8 mouse cellular contexts compared by ENCODE assay signal in the genomic region with DNA sequence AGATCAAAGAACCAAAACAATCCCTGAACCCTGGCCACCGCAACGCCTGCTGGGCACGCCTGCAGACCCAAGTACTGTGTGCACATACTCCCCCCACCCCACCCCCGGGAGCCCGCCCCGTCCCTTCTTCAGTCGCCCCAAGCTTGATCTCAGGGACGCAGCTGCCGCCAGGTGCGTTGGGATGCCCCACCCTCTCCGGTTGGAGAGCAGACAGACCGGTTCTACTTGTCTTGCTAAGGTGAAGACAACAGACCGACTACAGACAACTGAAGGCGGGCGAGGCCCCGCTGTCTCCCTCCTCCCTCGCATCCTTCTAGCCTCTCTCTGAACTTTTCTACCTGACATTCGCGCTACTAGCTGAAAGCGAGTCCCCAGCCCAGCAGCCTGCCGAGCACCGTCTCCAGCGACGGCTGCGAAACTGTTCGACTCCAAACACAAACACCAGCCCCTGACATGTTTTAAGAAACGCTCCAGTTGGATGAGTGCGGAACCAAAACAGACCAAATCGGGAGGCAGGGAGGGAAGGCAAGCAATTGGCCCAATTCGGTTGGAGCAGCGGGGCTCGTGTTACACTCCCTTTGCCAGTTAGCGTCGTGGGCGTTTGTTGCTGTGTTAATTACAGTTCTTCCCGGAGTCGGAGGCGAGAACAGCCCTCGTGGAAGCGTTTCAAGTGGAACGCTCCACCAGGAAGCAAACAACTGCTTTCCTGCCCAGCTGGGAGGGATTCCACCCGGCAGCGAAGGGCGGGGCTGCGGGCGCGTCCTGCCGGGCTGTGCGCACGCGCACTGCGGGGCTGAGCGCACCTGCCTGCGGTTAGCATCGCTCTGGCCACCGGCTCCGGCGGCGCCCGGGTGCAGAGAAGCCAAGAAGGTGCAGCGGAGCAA. TPM values are rescaled to one million over a fixed set of nuclear protein-coding genes. Genes with fewer than 3 reads are reported as not detected.
DNase-seq lines count a peak whose midpoint lies in the region; ATAC-seq and TF ChIP-seq lines count a peak whose summit lies in the region.

No protein-coding gene starts in this region.

- no peak for TF ChIP-seq CTCF in hindbrain, postnatal 0 days (IDR thresholded peaks at IDR 0.05; ENCODE audit: low read depth)
- no peak for TF ChIP-seq CTCF in left cerebral cortex, adult 2 months (IDR thresholded peaks at IDR 0.05)

- H3K4me3 ChIP-seq in hindbrain, postnatal 0 days (ENCODE audit: low read length): peak overlapping the region; percentile 51
- peak overlapping the region; percentile 56 for H3K4me3 ChIP-seq in left cerebral cortex, adult 2 months
- peak overlapping the region; percentile 67 for H3K4me3 ChIP-seq in macrophage (ENCODE audit: inconsistent target)

- intact Hi-C loops in left cerebral cortex, adult 2 months (cut with DNase I): loop anchor here (1.0 kb wide), 2 partner anchors 57 to 124 kb away; no protein-coding TSS in a partner anchor

- no peaks in the 10 kb centered on the region for H3K36me3 ChIP-seq in hindbrain, postnatal 0 days (ENCODE audit: insufficient read depth, low read length)
- H3K36me3 ChIP-seq in macrophage (ENCODE audit: inconsistent target): no peaks in the 10 kb centered on the region

- peak overlapping the region; percentile 64 for H3K4me2 ChIP-seq in hindbrain, postnatal 0 days (ENCODE audit: low read depth, low read length)

- no peaks in the 10 kb centered on the region for H3K27me3 ChIP-seq in hindbrain, postnatal 0 days (ENCODE audit: insufficient read depth, low read length)

- no peak overlapping the region for H3K27ac ChIP-seq in hindbrain, postnatal 0 days
- H3K27ac ChIP-seq in left cerebral cortex, adult 2 months: no peak overlapping the region; the same call in 1 of the 2 replicates
- no peak overlapping the region for H3K27ac ChIP-seq in macrophage

- H3K9ac ChIP-seq in hindbrain, postnatal 0 days (replicated peaks; ENCODE audit: low read length): peak overlapping the region; percentile 39

- H3K79me2 ChIP-seq in macrophage (ENCODE audit: inconsistent target): no peaks in the 10 kb centered on the region

- DNase-seq in WW6 (ENCODE audit: low read depth, low spot score): peak; percentile 59
- DNase-seq in cerebellum, postnatal 36 days: peak; percentile 83 to 87
- peak; percentile 57 to 73 for DNase-seq in gastrocnemius, adult 8-10 months (ENCODE audit: low spot score in 2 of 2)
- DNase-seq in hindbrain, postnatal 0 days (ENCODE audit: low spot score): peak; percentile 86
- DNase-seq in left cerebral cortex, adult 2 months (ENCODE audit: extremely low spot score in 1 of 2, low spot score in 2 of 2): peak; percentile 88 to 89
- peak; percentile 65 for DNase-seq in retina, postnatal 7 days (ENCODE audit: low read depth, low spot score)
- DNase-seq in urinary bladder, adult 18-20 months (ENCODE audit: low spot score in 2 of 2): peak; percentile 81 to 84

- 0 out of 2 replicates have a peak, but pooled peaks cover 4% of the 10 kb centered on the region for H3K4me1 ChIP-seq in hindbrain, postnatal 0 days (ENCODE audit: insufficient read depth, low read length)

- no peaks in the 10 kb centered on the region for H3K9me3 ChIP-seq in hindbrain, postnatal 0 days (ENCODE audit: low read length)

- ATAC-seq in hindbrain, postnatal 0 days: peak; percentile 88

- WGBS in hindbrain, postnatal 0 days: under 1% methylated on average over 61 of the region's 61 CpGs
- under 1% methylated on average over 60 of the region's 61 CpGs for WGBS in macrophage (ENCODE audit: missing documents)

RNA-seq across cellular contexts. Expression of gene Gm2310, which starts 49.1 kb away (rescaled TPM):
- not detected for total RNA-seq in gastrocnemius, adult 8-10 months (2022)
- total RNA-seq in hindbrain, postnatal 0 days (2014; rRNA removed): not detected in 2 replicates
- not detected in 2 replicates for polyA plus RNA-seq in hindbrain, postnatal 0 days (2015; fragmentation: Nextera tagmentation; extraction: Ambion mirVana)
- total RNA-seq in left cerebral cortex, adult 2 months (2021): not detected
- total RNA-seq in macrophage (2018; cell fraction: chromatin; rRNA removed): not detected
- not detected for total RNA-seq in macrophage (2018; cell fraction: cytosol; rRNA removed)
- not detected for total RNA-seq in macrophage (2018; cell fraction: nucleus; rRNA removed)
- polyA plus RNA-seq in macrophage (2018): not detected in 3 replicates
